Mouse (Mus musculus) kidney, adult 2 months (tissue): Measurements from ENCODE around the gene Ift88. TPM values are rescaled to one million over a fixed set of nuclear protein-coding genes. Genes with fewer than 3 reads are reported as not detected.

Experiments
- DNase-seq: peaks from one replicate; pipeline ENCODE4 v3.0.0; 2021
- H3K27ac ChIP-seq: fragments of 200-500 bp; 2 replicates; pipeline ENCODE4 v1.5.1; 2012; ENCODE audit warnings: low read depth, low read length, control low read depth, inconsistent platforms; ENCODE audit not compliant: insufficient read depth
- H3K27me3 ChIP-seq: fragments of 200-500 bp; replicated peaks from 2 replicates; pipeline ENCODE4 v1.6.1; 2012; ENCODE audit warnings: mild to moderate bottlenecking, moderate library complexity, low read length, inconsistent platforms; ENCODE audit not compliant: control insufficient read depth, insufficient read depth
- H3K36me3 ChIP-seq: fragments of 200-500 bp; 2 replicates; pipeline ENCODE4 v1.6.1; 2012; ENCODE audit warnings: mild to moderate bottlenecking, moderate library complexity, low read length, inconsistent platforms; ENCODE audit not compliant: control insufficient read depth, insufficient read depth
- H3K4me1 ChIP-seq: fragments of 200-500 bp; 2 replicates; pipeline ENCODE4 v1.6.1; 2011; ENCODE audit warnings: low read length; ENCODE audit not compliant: control insufficient read depth, insufficient read depth
- H3K4me3 ChIP-seq: fragments of 200-500 bp; 2 replicates; pipeline ENCODE4 v1.5.1; 2011; ENCODE audit warnings: mild to moderate bottlenecking, low read depth, low read length, control low read depth; ENCODE audit not compliant: insufficient read depth
- CTCF ChIP-seq: fragments of 200-500 bp; conservative IDR thresholded peaks from 2 replicates; pipeline ENCODE4 v1.5.1; 2011; ENCODE audit warnings: low read depth, mild to moderate bottlenecking, control low read depth, low read length, moderate library complexity, mixed read lengths; ENCODE audit not compliant: insufficient read depth, insufficient read length
- POLR2A ChIP-seq: fragments of 200-500 bp; IDR thresholded peaks from one replicate; pipeline ENCODE4 v1.6.1; 2011; ENCODE audit warnings: low read depth, low read length, control low read depth
- WGBS: fragments of 180-500 bp; shearing (Covaris S2); methylation state at CpG from one replicate; pipeline ENCODE4 v1.1.7; 2018; 5-methylcytosine and 5-hydroxymethylcytosine counted together
- polyA plus RNA-seq: library from polyadenylated mRNA; depleted of rRNA; stranded (reverse); fragments of >200 nt; gene quantifications from 2 replicates; pipeline ENCODE4 v1.2.3, GENCODE M21; 2012

Ift88 gene
- polyA plus RNA-seq, 1 experiment = 6.7 TPM

GRCm38 (mm10) chr14:57529786-57530515, 106.1 kb downstream of the Ift88 start:
- 80% methylated on average over 5 of the region's 5 CpGs for WGBS
- no peak overlapping the region for H3K4me3 ChIP-seq
- DNase-seq = no peak
- no peaks in the 10 kb centered on the region; the same call in 1 of the 2 replicates for H3K27me3 ChIP-seq
- TF ChIP-seq POLR2A (no peak), CTCF (no peak)
- H3K4me1 ChIP-seq = no peaks in the 10 kb centered on the region
- H3K36me3 ChIP-seq = no peaks in the 10 kb centered on the region
- H3K27ac ChIP-seq = no peak overlapping the region

GRCm38 (mm10) chr14:57532577-57532976, 108.7 kb downstream of the Ift88 start:
- no peaks in the 10 kb centered on the region for H3K36me3 ChIP-seq
- H3K27me3 ChIP-seq = no peaks in the 10 kb centered on the region
- TF ChIP-seq CTCF = no peak
- no peak for TF ChIP-seq POLR2A
- 92% methylated on average over 3 of the region's 3 CpGs for WGBS
- H3K27ac ChIP-seq = no peak overlapping the region
- H3K4me1 ChIP-seq = no peaks in the 10 kb centered on the region; the same call in 1 of the 2 replicates
- no peak for DNase-seq
- no peak overlapping the region for H3K4me3 ChIP-seq

- Histone ChIP-seq H3K4me3 (no peak overlapping the region), H3K27me3 (no peaks in the 10 kb centered on the region), H3K4me1 (no peaks in the 10 kb centered on the region; the same call in 1 of the 2 replicates), H3K27ac (no peak overlapping the region), H3K36me3 (no peaks in the 10 kb centered on the region)
- WGBS = 55% methylated on average over 3 of the region's 3 CpGs
- TF ChIP-seq POLR2A (no peak), CTCF (peak; percentile 77)
- DNase-seq = peak; percentile 54
Observed at GRCm38 (mm10) chr14:57533214-57533613, 109.4 kb downstream of the Ift88 start.

- Histone ChIP-seq H3K36me3 (no peaks in the 10 kb centered on the region), H3K4me1 (no peaks in the 10 kb centered on the region; the same call in 1 of the 2 replicates), H3K4me3 (no peak overlapping the region), H3K27ac (no peak overlapping the region), H3K27me3 (no peaks in the 10 kb centered on the region)
- no peak for DNase-seq
- no peak for TF ChIP-seq CTCF
- TF ChIP-seq POLR2A = no peak
- WGBS = 65% methylated on average over 11 of the region's 11 CpGs
Observed at GRCm38 (mm10) chr14:57533841-57534240, 110.0 kb downstream of the Ift88 start.

- Histone ChIP-seq H3K4me3 (no peak overlapping the region), H3K27ac (no peak overlapping the region), H3K4me1 (no peaks in the 10 kb centered on the region; the same call in 1 of the 2 replicates), H3K36me3 (no peaks in the 10 kb centered on the region), H3K27me3 (no peaks in the 10 kb centered on the region)
- TF ChIP-seq CTCF (no peak), POLR2A (no peak)
- 58% methylated on average over 5 of the region's 5 CpGs for WGBS
- no peak for DNase-seq
Observed at GRCm38 (mm10) chr14:57534346-57534745, 110.5 kb downstream of the Ift88 start.

GRCm38 (mm10) chr14:57534961-57535360, 111.1 kb downstream of the Ift88 start:
- H3K36me3 ChIP-seq = no peaks in the 10 kb centered on the region
- WGBS = 42% methylated on average over 8 of the region's 8 CpGs
- TF ChIP-seq POLR2A (no peak), CTCF (no peak)
- no peaks in the 10 kb centered on the region for H3K27me3 ChIP-seq
- H3K4me3 ChIP-seq = no peak overlapping the region
- H3K27ac ChIP-seq = no peak overlapping the region; the same call in 1 of the 2 replicates
- peak; percentile 31 for DNase-seq
- no peaks in the 10 kb centered on the region; the same call in 1 of the 2 replicates for H3K4me1 ChIP-seq

- 17% methylated on average over 6 of the region's 6 CpGs for WGBS
- H3K36me3 ChIP-seq = no peaks in the 10 kb centered on the region
- peak; percentile 59 for DNase-seq
- no peak overlapping the region for H3K4me3 ChIP-seq
- H3K27ac ChIP-seq = peak overlapping the region; percentile 3; the same call in 1 of the 2 replicates
- H3K27me3 ChIP-seq = no peaks in the 10 kb centered on the region
- no peaks in the 10 kb centered on the region; the same call in 1 of the 2 replicates for H3K4me1 ChIP-seq
- TF ChIP-seq POLR2A (no peak), CTCF (no peak)
Observed at GRCm38 (mm10) chr14:57535646-57536045, 111.8 kb downstream of the Ift88 start.
